Mouse (Mus musculus) spleen, adult 2 months (tissue): ENCODE data around the gene Samd14.

ENCODE experiments used
- CTCF ChIP-seq: fragments of 200-500 bp; IDR thresholded peaks from 2 replicates; pipeline ENCODE4 v1.5.1; 2011; ENCODE audit warnings: mild to moderate bottlenecking, inconsistent platforms; ENCODE audit not compliant: insufficient read depth, insufficient read length, insufficient replicate concordance; ENCODE audit errors: extremely low read depth
- POLR2A ChIP-seq: fragments of 200-500 bp; IDR thresholded peaks from 2 replicates; pipeline ENCODE4 v1.6.1; 2011; ENCODE audit warnings: low read depth, low read length, inconsistent platforms

- TF ChIP-seq CTCF: no peak
- TF ChIP-seq POLR2A: no peak
Observed at GRCm38 (mm10) chr11:94962534-94963101, 47.1 kb upstream of the Samd14 start.
